Comparison of ENCODE assay signal across 7 mouse cellular contexts in the genomic region with DNA sequence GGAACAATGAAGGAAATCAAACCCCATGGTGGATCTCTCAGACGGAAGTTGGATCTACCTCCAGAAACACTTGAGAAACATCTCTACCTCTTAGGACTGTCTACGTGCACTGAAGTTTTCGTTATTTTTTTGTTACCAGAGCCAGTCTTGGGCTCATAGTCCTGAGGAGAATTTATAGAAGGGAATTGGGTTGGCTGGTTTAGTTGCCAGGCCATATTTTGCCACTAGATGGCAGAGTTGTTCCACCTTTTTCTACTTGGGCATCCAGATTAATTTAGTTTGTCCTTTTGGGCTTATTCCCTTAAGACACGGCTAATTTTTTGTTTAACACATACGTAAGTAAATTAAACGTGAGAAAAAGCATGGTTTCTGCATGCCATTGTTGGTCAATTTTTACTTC. TPM values are rescaled to one million over a fixed set of nuclear protein-coding genes. Genes with fewer than 3 reads are reported as not detected.
A peak's percentile ranks its signal among the peaks of the same experiment; 100 is the strongest.
DNase-seq lines count a peak whose midpoint lies in the region; ATAC-seq and TF ChIP-seq lines count a peak whose summit lies in the region.

No protein-coding gene starts in this region.

- no peaks in the 10 kb centered on the region for H3K36me3 ChIP-seq in E14TG2a.4 (ENCODE audit: insufficient read depth, low read length)
- H3K36me3 ChIP-seq in kidney, postnatal 0 days (ENCODE audit: insufficient read depth, low read length), result no peaks in the 10 kb centered on the region
- H3K36me3 ChIP-seq in liver, postnatal 0 days (replicated peaks; ENCODE audit: insufficient read depth, low read length), result peaks cover 4% of the 10 kb centered on the region

- no peaks in the 10 kb centered on the region for H3K9me3 ChIP-seq in E14TG2a.4 (ENCODE audit: low read length)
- H3K9me3 ChIP-seq in kidney, postnatal 0 days (replicated peaks; ENCODE audit: low read length), result no peaks in the 10 kb centered on the region
- H3K9me3 ChIP-seq in liver, postnatal 0 days (ENCODE audit: low read length), result no peaks in the 10 kb centered on the region

- TF ChIP-seq CTCF in E14TG2a.4 (conservative IDR thresholded peaks at IDR 0.05; ENCODE audit: low read length) (peak; percentile 86), Patski (IDR thresholded peaks at IDR 0.05) (peak; percentile 74)
- peak; percentile 87 for TF ChIP-seq CTCF in kidney, postnatal 0 days (IDR thresholded peaks at IDR 0.05; ENCODE audit: low read depth)
- peak; percentile 74 for TF ChIP-seq CTCF in liver, postnatal 0 days (IDR thresholded peaks at IDR 0.05; ENCODE audit: low read depth)

- no peak for TF ChIP-seq EP300 in liver, postnatal 0 days (IDR thresholded peaks at IDR 0.05; ENCODE audit: low read depth)

- H3K4me1 ChIP-seq in E14TG2a.4 (replicated peaks; ENCODE audit: low read depth, low read length), result no peaks in the 10 kb centered on the region
- H3K4me1 ChIP-seq in kidney, postnatal 0 days (replicated peaks; ENCODE audit: insufficient read depth, low read length), result peaks cover 11% of the 10 kb centered on the region
- H3K4me1 ChIP-seq in liver, postnatal 0 days (ENCODE audit: insufficient read depth), result no peaks in the 10 kb centered on the region

- H3K4me3 ChIP-seq in E14TG2a.4 (replicated peaks; ENCODE audit: low read length), result no peak overlapping the region
- H3K4me3 ChIP-seq in kidney, postnatal 0 days (replicated peaks; ENCODE audit: low read depth, low read length), result no peak overlapping the region
- no peak overlapping the region for H3K4me3 ChIP-seq in liver, postnatal 0 days (ENCODE audit: low read depth, low read length)

- H3K4me2 ChIP-seq in kidney, postnatal 0 days (ENCODE audit: low read length), result no peak overlapping the region
- H3K4me2 ChIP-seq in liver, postnatal 0 days (ENCODE audit: low read depth, low read length), result no peak overlapping the region

- POLR2A ChIA-PET in Patski (lab: Charles Lee), result interaction anchor here (0.6 kb wide), 1 partner anchor 62 kb away, joined by 3 read pairs; no protein-coding TSS in a partner anchor

- 12% methylated on average over 6 of the region's 6 CpGs for WGBS in kidney, postnatal 0 days
- 28% methylated on average over 6 of the region's 6 CpGs for WGBS in liver, postnatal 0 days (ENCODE audit: insufficient replicate concordance)

- H3K9ac ChIP-seq in kidney, postnatal 0 days (ENCODE audit: low read depth, low read length), result no peak overlapping the region
- H3K9ac ChIP-seq in liver, postnatal 0 days (replicated peaks), result no peak overlapping the region

- CTCF ChIA-PET in Patski (lab: Charles Lee), result interaction anchor here (0.9 kb wide), 1 partner anchor 13 kb away, joined by 3 read pairs; no protein-coding TSS in a partner anchor

- H3K27ac ChIP-seq in kidney, postnatal 0 days, result no peak overlapping the region
- no peak overlapping the region for H3K27ac ChIP-seq in liver, postnatal 0 days (ENCODE audit: low read depth)

- DNase-seq in Patski (ENCODE audit: low read depth, low spot score), result no peak
- peak; percentile 75 to 83 for DNase-seq in cerebellum, postnatal 10 days
- DNase-seq in frontal cortex, postnatal 36 days (ENCODE audit: low spot score in 2 of 2), result peak; percentile 59 to 82
- peak; percentile 86 for DNase-seq in kidney, postnatal 0 days (ENCODE audit: low spot score)
- peak; percentile 54 for DNase-seq in liver, postnatal 0 days
- peak; percentile 70 for DNase-seq in retina, postnatal 1 day

- ATAC-seq in Patski, result peak; percentile 19
- no peak for ATAC-seq in kidney, postnatal 0 days (replicated peaks; ENCODE audit: low FRiP score, low read depth)
- no peak for ATAC-seq in liver, postnatal 0 days

- in situ Hi-C loops in Patski (cut with MboI; ENCODE audit: low pct_unique_long_range_greater_than_20kb), result loop anchor here (10.0 to 25.0 kb wide), 2 partner anchors 62 to 1169 kb away; no protein-coding TSS in a partner anchor

- H3K27me3 ChIP-seq in E14TG2a.4 (ENCODE audit: insufficient read depth, low read length), result no peaks in the 10 kb centered on the region
- no peaks in the 10 kb centered on the region for H3K27me3 ChIP-seq in Patski
- H3K27me3 ChIP-seq in kidney, postnatal 0 days (ENCODE audit: insufficient read depth, low read length), result no peaks in the 10 kb centered on the region
- H3K27me3 ChIP-seq in liver, postnatal 0 days (ENCODE audit: insufficient read depth, low read length), result no peaks in the 10 kb centered on the region

RNA-seq across cellular contexts. Expression of a gene that starts 37.1 kb away (rescaled TPM):
- 8.6 TPM for polyA plus RNA-seq in Patski (2021)
- polyA plus RNA-seq in kidney, postnatal 0 days (2015; fragmentation: Nextera tagmentation; extraction: Ambion mirVana), result 6.8 and 7.0 TPM in 2 replicates
- polyA plus RNA-seq in liver, postnatal 0 days (2015; fragmentation: Nextera tagmentation; extraction: Ambion mirVana), result 4.6 and 5.7 TPM in 2 replicates
